Mouse (Mus musculus) embryonic fibroblast, embryonic 13.5 days (primary cell): ENCODE results near the gene Fpr1. TPM values are rescaled to one million over a fixed set of nuclear protein-coding genes. Genes with fewer than 3 reads are reported as not detected.
A peak's percentile ranks its signal among the peaks of the same experiment; 100 is the strongest.

Experiments used
- H3K27ac ChIP-seq: 2 replicates; pipeline ENCODE4 v1.5.1; 2012; ENCODE audit warnings: low read length, control low read depth, inconsistent platforms; ENCODE audit not compliant: insufficient read depth
- H3K4me1 ChIP-seq: 2 replicates; pipeline ENCODE4 v1.6.1; 2011; ENCODE audit warnings: low read length; ENCODE audit not compliant: control insufficient read depth, insufficient read depth
- H3K4me3 ChIP-seq: 2 replicates; pipeline ENCODE4 v1.5.1; 2011; ENCODE audit warnings: mild to moderate bottlenecking, control low read depth, low read length; ENCODE audit not compliant: insufficient read depth
- CTCF ChIP-seq: IDR thresholded peaks from 2 replicates; pipeline ENCODE4 v1.5.1; 2011; ENCODE audit warnings: mild to moderate bottlenecking, control low read depth, low read length, moderate library complexity, borderline replicate concordance; ENCODE audit not compliant: insufficient read depth
- POLR2A ChIP-seq: IDR thresholded peaks from 2 replicates; pipeline ENCODE4 v1.6.1; 2011; ENCODE audit warnings: low read depth, mild to moderate bottlenecking, control low read depth, low read length, moderate library complexity
- polyA plus RNA-seq: library from polyadenylated mRNA; stranded (reverse); fragments of >200 nt; gene quantifications from 2 replicates; pipeline ENCODE4 v1.2.4, GENCODE M21; 2011; ENCODE audit warnings: low read depth; ENCODE audit not compliant: missing spikeins, insufficient read length

Fpr1 gene
- polyA plus RNA-seq, 1 experiment = not detected

GRCm38 (mm10) chr17:17837919-17838701 is 45.6 kb downstream of the Fpr1 start:
- peaks cover 23% of the 10 kb centered on the region for H3K4me1 ChIP-seq
- H3K27ac ChIP-seq = peak overlapping the region; percentile 88
- TF ChIP-seq POLR2A = peak; percentile 63
- peak; percentile 59; the same call in 1 of the 2 replicates for TF ChIP-seq CTCF
- H3K4me3 ChIP-seq = peak overlapping the region; percentile 20

- Histone ChIP-seq H3K4me3 (no peak overlapping the region; the same call in 1 of the 2 replicates), H3K4me1 (peaks cover 23% of the 10 kb centered on the region), H3K27ac (peak overlapping the region; percentile 88)
- TF ChIP-seq CTCF = no peak
- no peak for TF ChIP-seq POLR2A
Observed at GRCm38 (mm10) chr17:17837426-17837825, 46.3 kb downstream of the Fpr1 start.

- Histone ChIP-seq H3K27ac (peak overlapping the region; percentile 88), H3K4me1 (peaks cover 31% of the 10 kb centered on the region), H3K4me3 (no peak overlapping the region)
- TF ChIP-seq CTCF (no peak), POLR2A (no peak)
Observed at GRCm38 (mm10) chr17:17836101-17836500, 47.6 kb downstream of the Fpr1 start.

- peaks cover 30% of the 10 kb centered on the region for H3K4me1 ChIP-seq
- no peak for TF ChIP-seq POLR2A
- no peak for TF ChIP-seq CTCF
- H3K27ac ChIP-seq = peak overlapping the region; percentile 80
- no peak overlapping the region for H3K4me3 ChIP-seq
Observed at GRCm38 (mm10) chr17:17834896-17835295, 48.8 kb downstream of the Fpr1 start.

- Histone ChIP-seq H3K4me3 (peak overlapping the region; percentile 96), H3K27ac (0 out of 2 replicates have a peak overlapping the region, but pooled peaks have one; percentile 16), H3K4me1 (peaks cover 15% of the 10 kb centered on the region)
- TF ChIP-seq CTCF (no peak), POLR2A (no peak)
Observed at GRCm38 (mm10) chr17:17830731-17831130, 53.0 kb downstream of the Fpr1 start.

GRCm38 (mm10) chr17:17829816-17830535 is 53.8 kb downstream of the Fpr1 start:
- peaks cover 13% of the 10 kb centered on the region for H3K4me1 ChIP-seq
- no peak; the same call in 1 of the 2 replicates for TF ChIP-seq POLR2A
- no peak for TF ChIP-seq CTCF
- H3K27ac ChIP-seq = peak overlapping the region; percentile 98
- peak overlapping the region; percentile 96 for H3K4me3 ChIP-seq

GRCm38 (mm10) chr17:17829052-17829785 is 54.5 kb downstream of the Fpr1 start:
- Histone ChIP-seq H3K27ac (peak overlapping the region; percentile 98), H3K4me1 (peaks cover 13% of the 10 kb centered on the region)
- no peak for TF ChIP-seq CTCF
- TF ChIP-seq POLR2A = peak; percentile 39; the same call in 1 of the 2 replicates

GRCm38 (mm10) chr17:17828191-17828981 is 55.4 kb downstream of the Fpr1 start:
- peak; percentile 83 for TF ChIP-seq POLR2A
- TF ChIP-seq CTCF = no peak
- peak overlapping the region; percentile 99 for H3K27ac ChIP-seq
- peak overlapping the region; percentile 98 for H3K4me3 ChIP-seq
- H3K4me1 ChIP-seq = peaks cover 18% of the 10 kb centered on the region

More at GRCm38 (mm10) chr17:17829052-17829785, 54.5 kb downstream of the Fpr1 start:
- H3K4me3 ChIP-seq = peak overlapping the region; percentile 96
